Mouse (Mus musculus) small intestine, adult 2 months (tissue): ENCODE measurements around the gene Gm19684. TPM values are rescaled to one million over a fixed set of nuclear protein-coding genes. Genes with fewer than 3 reads are reported as not detected.
"Not testable (repeated sequence)": the region's sequence is repeated elsewhere in the genome, so short reads cannot be mapped to it uniquely, and the experiment has no call there.

Source experiments
- H3K27ac ChIP-seq: fragments of 200-500 bp; 2 replicates; pipeline ENCODE4 v1.5.1; 2012; ENCODE audit warnings: low read depth, low read length, control low read depth, inconsistent platforms; ENCODE audit not compliant: insufficient read depth
- H3K27me3 ChIP-seq: fragments of 200-500 bp; 2 replicates; pipeline ENCODE4 v1.6.1; 2012; ENCODE audit warnings: mild to moderate bottlenecking, moderate library complexity, low read length, inconsistent platforms; ENCODE audit not compliant: control insufficient read depth, insufficient read depth
- H3K36me3 ChIP-seq: fragments of 200-500 bp; 2 replicates; pipeline ENCODE4 v1.6.1; 2012; ENCODE audit warnings: mild to moderate bottlenecking, low read length, control low read depth, inconsistent platforms; ENCODE audit not compliant: control insufficient read depth, insufficient read depth
- H3K4me1 ChIP-seq: fragments of 200-500 bp; 2 replicates; pipeline ENCODE4 v1.6.1; 2012; ENCODE audit warnings: low read length, inconsistent platforms, mixed read lengths; ENCODE audit not compliant: control insufficient read depth, insufficient read depth, insufficient read length
- H3K4me3 ChIP-seq: fragments of 200-500 bp; 2 replicates; pipeline ENCODE4 v1.5.1; 2012; ENCODE audit warnings: low read depth, mild to moderate bottlenecking, control low read depth, inconsistent platforms, low read length, moderate library complexity
- CTCF ChIP-seq: fragments of 200-500 bp; IDR thresholded peaks from 2 replicates; pipeline ENCODE4 v1.5.1; 2012; ENCODE audit warnings: low read depth, mild to moderate bottlenecking, control low read depth, inconsistent platforms, low read length, moderate library complexity, mixed read lengths; ENCODE audit not compliant: insufficient replicate concordance, insufficient read length; ENCODE audit errors: extremely low read depth
- POLR2A ChIP-seq: fragments of 200-500 bp; IDR thresholded peaks from 2 replicates; pipeline ENCODE4 v1.6.1; 2012; ENCODE audit warnings: low read depth, mild to moderate bottlenecking, control low read depth, inconsistent platforms, low read length, moderate library complexity
- WGBS: fragments of 180-500 bp; shearing (Covaris S2); methylation state at CpG from one replicate; pipeline ENCODE4 v1.1.7; 2018; 5-methylcytosine and 5-hydroxymethylcytosine counted together
- polyA plus RNA-seq: library from polyadenylated mRNA; depleted of rRNA; stranded (reverse); fragments of >200 nt; gene quantifications from 2 replicates; pipeline ENCODE4 v1.2.3, GENCODE M21; 2012

Gm19684 gene
- polyA plus RNA-seq, 1 experiment = 0.27 TPM

GRCm38 (mm10) chr17:36154271-36155149, 33.0 kb downstream of the Gm19684 start:
- TF ChIP-seq POLR2A = no peak
- TF ChIP-seq CTCF = no peak
- Histone ChIP-seq H3K36me3 (no peaks in the 10 kb centered on the region), H3K4me3 (no peak overlapping the region), H3K27ac (no peak overlapping the region), H3K4me1 (peaks cover 8% of the 10 kb centered on the region; the same call in 1 of the 2 replicates), H3K27me3 (no peaks in the 10 kb centered on the region; the same call in 1 of the 2 replicates)
- 30% methylated on average over 3 of the region's 3 CpGs for WGBS

- H3K27ac ChIP-seq, H3K36me3 ChIP-seq, H3K27me3 ChIP-seq: not testable (repeated sequence)
- Histone ChIP-seq H3K4me3 (peak overlapping the region; percentile 52), H3K4me1 (peaks cover 17% of the 10 kb centered on the region)
- 1% methylated on average over 36 of the region's 36 CpGs for WGBS
Measured at GRCm38 (mm10) chr17:36157782-36158181, 36.3 kb downstream of the Gm19684 start.

DNA sequence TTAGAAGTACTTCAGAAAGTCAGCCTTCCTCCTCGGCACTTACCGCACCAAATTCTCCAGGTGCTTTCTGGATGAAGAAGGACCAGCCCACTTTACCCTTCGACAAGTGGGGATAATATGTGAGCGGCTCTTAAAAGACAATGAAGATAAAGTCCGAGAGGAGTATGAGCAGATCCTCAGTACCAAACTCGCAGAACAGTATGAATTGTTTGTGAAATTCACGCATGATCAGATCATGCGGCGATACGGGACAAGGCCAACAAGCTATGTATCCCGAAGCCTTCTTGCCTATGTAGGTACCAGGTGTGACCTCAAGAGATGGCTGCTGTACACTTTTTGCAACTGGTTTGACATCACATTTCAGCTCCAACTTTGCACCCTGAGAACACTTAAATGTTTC, 36.8 kb downstream of the Gm19684 start:
- H3K27me3 ChIP-seq, H3K36me3 ChIP-seq, H3K27ac ChIP-seq: not testable (repeated sequence)
- 29% methylated on average over 11 of the region's 11 CpGs for WGBS
- Histone ChIP-seq H3K4me3 (peak overlapping the region; percentile 52; the same call in 1 of the 2 replicates), H3K4me1 (peaks cover 17% of the 10 kb centered on the region)

DNA sequence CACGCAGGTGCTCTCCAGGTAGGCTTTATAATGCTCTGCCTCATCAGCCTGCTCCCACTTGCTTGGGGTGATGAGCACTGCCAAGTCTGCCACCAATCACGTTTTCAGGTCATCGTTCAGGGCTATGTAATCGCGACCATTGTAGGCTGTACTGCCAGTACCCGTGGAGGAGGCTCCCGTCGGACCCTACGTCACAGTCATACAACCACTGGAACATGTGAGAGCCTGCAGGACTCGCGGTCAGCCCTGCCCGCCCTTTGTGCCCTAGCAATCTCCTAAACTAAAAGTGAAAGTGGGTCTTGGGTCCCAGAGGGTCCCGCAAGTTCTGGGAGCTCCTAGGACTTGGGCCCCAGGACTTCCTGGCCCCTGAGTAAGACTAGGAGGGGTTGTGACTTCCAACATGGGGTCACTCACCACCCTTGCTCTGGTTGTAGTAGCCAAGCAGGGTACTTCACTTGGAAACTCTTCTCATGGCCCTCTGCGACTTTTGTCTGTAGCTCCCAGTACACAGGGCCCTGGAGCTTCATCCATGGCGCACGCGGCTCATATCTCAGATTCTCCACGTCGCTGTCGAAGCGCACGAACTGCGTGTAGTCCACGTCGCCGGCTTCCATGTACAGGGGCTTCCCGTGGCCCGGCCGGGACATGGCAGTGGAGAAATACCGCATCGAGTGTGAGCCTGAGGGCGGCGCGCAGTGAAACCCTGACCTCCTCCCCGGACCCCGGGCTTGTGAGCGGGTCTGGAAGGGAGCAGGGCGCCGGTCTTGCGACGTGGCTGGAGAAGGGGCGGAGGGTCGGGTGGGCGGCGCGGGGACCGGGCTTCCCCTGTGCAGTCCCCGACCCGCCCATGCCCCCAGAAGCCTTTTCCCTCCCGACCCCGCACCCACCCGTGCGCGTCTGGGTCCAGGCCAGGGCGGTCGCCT, 39.9 kb downstream of the Gm19684 start:
- TF ChIP-seq CTCF = no peak
- 6% methylated on average over 56 of the region's 56 CpGs for WGBS
- H3K27ac ChIP-seq = peak overlapping the region; percentile 56; the same call in 1 of the 2 replicates

DNA sequence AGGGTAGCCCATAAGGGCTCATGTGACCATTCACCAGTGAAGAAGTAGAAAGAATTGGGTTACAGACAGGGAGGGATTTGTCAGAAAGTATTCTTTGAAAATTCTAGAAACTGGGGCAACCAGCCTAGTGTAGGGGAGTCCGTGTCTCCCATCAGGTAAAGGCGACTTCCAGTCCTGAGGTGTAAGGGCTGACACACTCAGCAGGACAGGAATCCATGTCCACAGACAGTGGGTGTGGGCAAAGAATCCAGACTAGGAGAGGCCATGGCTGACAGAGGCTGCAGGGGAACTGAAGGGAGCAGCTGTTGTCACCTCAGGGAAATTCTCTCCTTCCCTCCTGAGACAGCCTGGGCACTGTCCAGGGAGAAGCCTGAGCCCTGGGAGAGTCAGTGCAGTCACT, 45.4 kb downstream of the Gm19684 start:
- not testable (repeated sequence) for H3K27ac ChIP-seq, H3K27me3 ChIP-seq, H3K4me1 ChIP-seq, H3K36me3 ChIP-seq
- 77% methylated on average over 2 of the region's 2 CpGs for WGBS
- H3K4me3 ChIP-seq = peak overlapping the region; percentile 70

More for the DNA sequence above, 39.9 kb downstream of the Gm19684 start:
- Histone ChIP-seq H3K36me3 (peaks cover 10% of the 10 kb centered on the region), H3K27me3 (peaks cover 5% of the 10 kb centered on the region), H3K4me3 (peak overlapping the region; percentile 63), H3K4me1 (peaks cover 13% of the 10 kb centered on the region)

DNA sequence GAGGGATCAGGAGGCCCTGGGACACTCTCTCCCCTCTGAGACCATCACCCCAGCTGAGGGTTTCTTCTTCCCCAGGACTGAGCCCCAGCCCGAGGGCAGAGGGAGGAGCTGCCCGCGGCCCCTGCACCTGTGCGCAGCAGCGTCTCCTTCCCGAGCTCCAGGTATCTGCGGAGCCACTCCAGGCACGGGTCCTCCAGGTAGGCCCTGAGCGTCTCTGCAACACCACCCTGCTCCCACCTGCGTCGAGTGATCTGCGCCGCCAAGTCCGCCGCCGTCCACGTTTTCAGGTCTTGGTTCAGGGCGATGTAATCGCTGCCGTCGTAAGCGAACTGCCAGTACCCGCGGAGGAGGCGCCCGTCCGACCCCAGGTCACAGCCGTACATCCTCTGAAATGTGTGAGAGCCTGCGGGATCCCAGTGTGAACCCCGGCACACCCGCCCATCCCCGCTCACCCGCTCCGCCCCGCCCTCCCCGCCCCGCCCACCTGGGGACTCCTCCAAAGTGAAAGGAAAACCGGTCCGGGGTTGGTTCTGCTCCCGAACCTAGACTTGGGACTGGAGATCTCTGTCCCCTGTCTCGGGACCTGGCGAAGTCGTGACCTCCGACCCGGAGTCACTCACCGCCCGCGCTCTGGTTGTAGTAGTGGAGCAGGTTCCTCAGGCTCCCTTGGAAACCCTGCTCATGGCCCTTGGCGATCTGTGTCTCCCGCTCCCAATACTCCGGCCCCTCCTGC, 46.0 kb downstream of the Gm19684 start:
- TF ChIP-seq CTCF = no peak
- TF ChIP-seq POLR2A = no peak; the same call in 1 of the 2 replicates
- 4% methylated on average over 51 of the region's 51 CpGs for WGBS
- Histone ChIP-seq H3K4me3 (peak overlapping the region; percentile 70), H3K27me3 (peaks cover 4% of the 10 kb centered on the region; the same call in 1 of the 2 replicates), H3K36me3 (peaks cover 10% of the 10 kb centered on the region), H3K27ac (peak overlapping the region; percentile 83), H3K4me1 (no peaks in the 10 kb centered on the region; the same call in 1 of the 2 replicates)
